Mouse (Mus musculus) limb, embryonic 11.5 days (tissue): ENCODE data around the gene Fars2. TPM values are rescaled to one million over a fixed set of nuclear protein-coding genes. Genes with fewer than 3 reads are reported as not detected.

Experiments used
- ATAC-seq: fragments of 200-750 bp; cut with Nextera tagmentation; 2 replicates; pipeline ENCODE4 v1.8.0; 2017; ENCODE audit warnings: low read depth; ENCODE audit not compliant: insufficient number of reproducible peaks, low FRiP score, low TSS enrichment
- DNase-seq: peaks from one replicate; pipeline ENCODE4 v3.0.0-alpha.2; 2015; ENCODE audit warnings: low spot score
- H3K27ac ChIP-seq: fragments of 300-500 bp; sonication (generic); replicated peaks from 2 replicates; pipeline ENCODE4 v1.5.1; 2014; ENCODE audit warnings: low read depth, mild to moderate bottlenecking, low read length
- H3K27me3 ChIP-seq: fragments of 300-500 bp; sonication (generic); 2 replicates; pipeline ENCODE4 v1.6.1; 2014; ENCODE audit warnings: mild to moderate bottlenecking, low read length, mixed read lengths; ENCODE audit not compliant: control insufficient read depth, insufficient read depth
- H3K36me3 ChIP-seq: fragments of 300-500 bp; sonication (generic); 2 replicates; pipeline ENCODE4 v1.6.1; 2014; ENCODE audit warnings: mild to moderate bottlenecking, low read length, moderate library complexity, mixed read lengths; ENCODE audit not compliant: control insufficient read depth, insufficient read depth
- H3K4me1 ChIP-seq: fragments of 300-500 bp; sonication (generic); 2 replicates; pipeline ENCODE4 v1.6.1; 2014; ENCODE audit warnings: low read length, mixed read lengths; ENCODE audit not compliant: control insufficient read depth, insufficient read depth
- H3K4me2 ChIP-seq: fragments of 300-500 bp; sonication (generic); 2 replicates; pipeline ENCODE4 v1.6.1; 2014; ENCODE audit warnings: low read depth, mild to moderate bottlenecking, moderate library complexity; ENCODE audit not compliant: severe bottlenecking
- H3K4me3 ChIP-seq: fragments of 300-500 bp; sonication (generic); 2 replicates; pipeline ENCODE4 v1.5.1; 2014; ENCODE audit warnings: low read depth, low read length
- H3K9ac ChIP-seq: fragments of 300-500 bp; sonication (generic); 2 replicates; pipeline ENCODE4 v1.6.1; 2014; ENCODE audit warnings: mild to moderate bottlenecking, low read length
- H3K9me3 ChIP-seq: fragments of 300-500 bp; sonication (generic); 2 replicates; pipeline ENCODE4 v1.6.1; 2016; ENCODE audit warnings: low read length; ENCODE audit not compliant: control insufficient read depth
- WGBS: fragments of 180-500 bp; shearing (Covaris S2); extraction: QIAGEN DNeasy Blood & Tissue Kit; methylation state at CpG from one replicate; pipeline ENCODE4 v1.1.7; 2014; 5-methylcytosine and 5-hydroxymethylcytosine counted together
- polyA plus RNA-seq: library from polyadenylated mRNA; unstranded; fragments of >200 nt; fragmentation: Nextera tagmentation; extraction: Ambion mirVana; gene quantifications from 2 replicates; pipeline ENCODE4 v1.2.1, GENCODE M21; 2014

The Fars2 gene
- polyA plus RNA-seq, 1 experiment from 2014 or later = 25.9 TPM

DNA sequence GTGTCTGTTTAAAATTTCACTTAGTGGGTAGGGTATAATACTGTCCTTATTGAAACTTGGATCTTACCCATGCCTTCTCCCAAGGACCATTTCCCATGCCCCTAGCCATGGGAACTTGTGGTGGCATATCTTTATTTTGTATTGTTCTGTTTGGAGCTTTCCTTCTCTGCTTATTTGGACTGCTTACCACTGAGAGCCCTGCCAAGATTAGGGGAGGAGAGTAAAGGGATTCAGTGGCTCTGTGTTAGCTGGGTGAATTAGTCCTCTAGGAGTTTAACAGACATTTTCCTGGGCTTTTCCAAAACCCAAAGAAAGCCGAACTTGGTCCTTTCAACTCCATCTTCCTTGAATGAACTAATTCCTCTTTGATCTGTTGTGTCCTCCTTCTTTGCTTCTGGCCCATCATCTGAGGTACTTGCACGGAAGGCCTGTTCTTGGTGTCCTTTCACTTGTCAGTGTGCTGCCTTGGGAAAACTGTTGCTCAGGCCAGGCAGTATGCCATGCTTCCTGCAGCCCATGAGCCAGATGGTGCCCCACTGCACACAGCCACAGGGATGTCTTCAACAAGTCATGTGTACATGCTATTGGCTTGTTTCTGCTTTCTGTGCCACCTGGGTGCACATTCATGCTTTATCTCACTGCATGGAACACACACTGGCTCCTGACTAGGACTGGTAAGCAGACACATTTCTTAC lies 12.3 kb downstream of the Fars2 start:
- H3K27ac ChIP-seq = no peak overlapping the region
- no peak for ATAC-seq
- DNase-seq = no peak
- WGBS = 90% methylated on average over 2 of the region's 2 CpGs
- no peak overlapping the region for H3K4me3 ChIP-seq
- no peak overlapping the region for H3K9ac ChIP-seq
- H3K4me1 ChIP-seq = no peaks in the 10 kb centered on the region
- no peaks in the 10 kb centered on the region for H3K9me3 ChIP-seq
- H3K36me3 ChIP-seq = no peaks in the 10 kb centered on the region
- H3K4me2 ChIP-seq = no peak overlapping the region
- H3K27me3 ChIP-seq = no peaks in the 10 kb centered on the region

DNA sequence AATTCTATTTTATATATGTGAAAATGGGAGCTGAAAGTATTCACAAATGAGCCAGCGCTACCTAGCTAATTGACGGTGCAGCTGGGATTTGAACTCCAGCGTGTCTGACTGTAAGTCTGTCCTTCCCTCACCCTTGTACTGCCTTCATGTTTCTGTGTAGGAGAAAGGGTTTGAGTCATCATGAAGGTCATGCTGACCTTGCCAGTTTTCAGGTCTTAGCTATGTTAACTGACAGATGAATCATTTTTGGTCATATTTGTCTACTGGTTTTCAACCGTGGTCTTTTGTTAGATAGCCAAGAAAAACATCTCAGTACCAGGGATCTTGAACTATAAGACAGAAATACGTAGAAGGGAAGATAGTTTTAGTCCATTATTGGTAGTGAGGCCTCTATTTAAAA lies 14.2 kb downstream of the Fars2 start:
- Histone ChIP-seq H3K9me3 (no peaks in the 10 kb centered on the region), H3K36me3 (no peaks in the 10 kb centered on the region), H3K4me3 (no peak overlapping the region), H3K4me1 (no peaks in the 10 kb centered on the region), H3K4me2 (no peak overlapping the region), H3K27me3 (no peaks in the 10 kb centered on the region), H3K27ac (no peak overlapping the region), H3K9ac (no peak overlapping the region)
- ATAC-seq = no peak
- 95% methylated on average over 5 of the region's 5 CpGs for WGBS
- DNase-seq = no peak

DNA sequence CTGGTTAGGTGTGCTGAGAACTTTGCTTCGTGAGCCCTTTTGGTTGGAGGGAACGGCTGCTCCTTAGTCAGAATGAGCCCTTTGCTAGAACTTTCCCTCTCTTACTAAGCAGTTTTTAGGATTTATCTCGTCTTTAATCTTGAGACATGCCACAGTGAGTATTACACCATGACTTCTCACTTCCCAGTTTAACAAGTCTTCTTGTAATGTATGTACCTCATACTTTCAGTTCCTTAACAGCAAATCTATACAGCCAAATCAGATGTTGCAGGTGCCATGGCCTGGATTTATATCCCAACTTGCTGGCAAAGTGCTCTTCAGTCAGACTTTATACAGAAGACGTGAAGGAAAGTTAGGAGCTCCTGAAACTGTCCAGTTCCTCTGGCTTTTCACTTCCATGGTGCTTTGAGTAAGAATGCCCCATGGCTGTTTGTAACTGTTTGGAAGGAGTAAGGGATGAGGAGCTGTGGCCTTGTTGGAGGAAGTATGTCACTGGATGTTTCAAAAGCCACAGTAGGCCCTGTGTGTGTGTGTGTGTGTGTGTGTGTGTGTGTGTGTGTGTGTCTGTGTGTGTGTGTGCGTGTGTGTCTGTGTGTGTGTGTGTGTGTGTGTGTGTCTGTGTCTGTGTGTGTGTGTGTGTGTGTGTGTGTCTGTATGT lies 14.9 kb downstream of the Fars2 start:
- DNase-seq = no peak
- H3K27ac ChIP-seq = no peak overlapping the region
- 92% methylated on average over 4 of the region's 5 CpGs for WGBS
- no peak overlapping the region for H3K4me3 ChIP-seq
- no peaks in the 10 kb centered on the region for H3K9me3 ChIP-seq
- no peaks in the 10 kb centered on the region for H3K4me1 ChIP-seq
- H3K4me2 ChIP-seq = no peak overlapping the region
- no peak for ATAC-seq
- H3K27me3 ChIP-seq = no peaks in the 10 kb centered on the region
- H3K9ac ChIP-seq = no peak overlapping the region
- no peaks in the 10 kb centered on the region for H3K36me3 ChIP-seq

DNA sequence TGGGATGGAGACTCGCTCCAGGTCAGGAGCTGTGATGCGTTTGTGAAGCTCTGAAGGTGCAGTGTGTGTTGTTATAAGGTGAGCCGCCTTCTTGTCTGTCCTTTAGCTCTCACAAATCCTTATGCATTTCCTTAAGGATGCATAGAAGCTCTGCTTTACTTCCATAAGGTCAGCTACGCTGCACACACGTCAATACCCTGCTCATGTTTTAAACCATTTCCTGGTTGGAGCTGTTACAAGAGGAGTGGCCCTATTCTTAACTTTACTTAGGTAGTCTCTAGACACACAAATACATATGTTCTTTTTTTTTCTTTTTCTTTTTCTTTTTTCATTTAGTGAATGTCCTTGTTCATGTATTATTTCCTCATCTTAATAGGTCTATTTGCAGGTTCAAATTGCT lies 22.5 kb downstream of the Fars2 start:
- H3K4me3 ChIP-seq = no peak overlapping the region
- no peak overlapping the region for H3K9ac ChIP-seq
- H3K27ac ChIP-seq = no peak overlapping the region
- DNase-seq (no peak), ATAC-seq (no peak)
- no peaks in the 10 kb centered on the region for H3K9me3 ChIP-seq
- H3K36me3 ChIP-seq = no peaks in the 10 kb centered on the region
- 81% methylated on average over 5 of the region's 5 CpGs for WGBS
- H3K27me3 ChIP-seq = no peaks in the 10 kb centered on the region
- no peak overlapping the region for H3K4me2 ChIP-seq
- no peaks in the 10 kb centered on the region for H3K4me1 ChIP-seq

DNA sequence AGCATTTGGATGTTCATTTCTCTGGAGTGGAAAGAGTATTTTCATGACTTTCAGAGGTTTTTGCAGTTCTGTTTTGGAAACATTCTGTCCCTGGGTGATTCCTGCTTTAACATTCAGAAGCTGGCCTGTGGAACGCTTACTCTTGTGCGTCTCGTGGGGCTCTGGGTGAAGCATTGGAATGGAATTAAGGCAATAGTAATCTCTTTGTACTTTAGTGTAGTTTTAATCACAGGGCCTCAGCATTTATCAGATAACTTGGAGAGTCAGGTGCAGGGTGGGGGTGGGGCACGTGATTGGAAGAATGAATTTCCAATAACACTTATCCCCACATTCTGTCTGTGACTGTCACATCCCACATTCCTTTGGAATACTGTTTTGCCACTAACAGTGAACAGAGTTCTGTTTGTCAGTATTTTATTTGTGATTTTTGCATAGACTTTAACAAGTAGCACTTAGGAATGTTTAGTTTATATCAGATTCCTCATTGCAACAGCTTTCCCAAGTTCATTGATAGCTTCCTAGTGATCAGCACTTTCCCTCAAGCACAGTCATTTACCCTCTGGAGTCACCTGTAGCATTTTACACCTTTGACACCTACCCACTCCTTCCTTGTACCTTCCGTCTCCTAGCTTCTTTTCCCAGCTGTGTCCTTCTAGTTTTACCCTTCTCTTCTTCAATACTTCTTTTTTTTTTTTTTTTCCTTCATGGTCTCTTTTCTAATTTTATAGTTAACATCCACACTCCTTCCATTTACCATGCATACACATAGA lies 23.2 kb downstream of the Fars2 start:
- H3K4me1 ChIP-seq = no peaks in the 10 kb centered on the region
- 91% methylated on average over 5 of the region's 5 CpGs for WGBS
- H3K27me3 ChIP-seq = no peaks in the 10 kb centered on the region
- H3K4me3 ChIP-seq = no peak overlapping the region
- no peak overlapping the region for H3K27ac ChIP-seq
- H3K9me3 ChIP-seq = no peaks in the 10 kb centered on the region
- no peak overlapping the region for H3K4me2 ChIP-seq
- no peak for ATAC-seq
- H3K9ac ChIP-seq = no peak overlapping the region
- no peak for DNase-seq
- no peaks in the 10 kb centered on the region for H3K36me3 ChIP-seq

DNA sequence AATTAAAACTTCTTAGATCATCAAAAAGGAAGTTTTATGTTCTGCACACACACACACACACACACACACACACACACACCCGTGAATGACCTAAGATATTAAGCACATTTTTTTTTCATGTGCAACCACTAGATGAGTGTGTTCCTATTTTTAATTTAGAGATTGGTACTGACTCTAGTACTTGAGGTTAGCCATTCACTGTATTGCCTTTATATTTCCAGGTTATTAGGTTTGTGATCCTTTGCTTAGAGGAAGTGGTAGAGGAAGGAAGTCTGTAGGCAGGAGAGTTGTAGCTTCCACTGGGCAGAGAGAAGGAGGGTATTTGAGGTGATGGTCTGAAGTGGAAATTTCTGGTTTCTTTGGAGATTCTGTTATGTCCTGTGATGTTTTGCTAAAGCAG lies 28.4 kb downstream of the Fars2 start:
- no peaks in the 10 kb centered on the region for H3K4me1 ChIP-seq
- DNase-seq (no peak), ATAC-seq (no peak)
- H3K9ac ChIP-seq = no peak overlapping the region
- H3K27ac ChIP-seq = no peak overlapping the region
- no peaks in the 10 kb centered on the region for H3K27me3 ChIP-seq
- no peaks in the 10 kb centered on the region for H3K9me3 ChIP-seq
- WGBS = 73% methylated on average over 1 of the region's 1 CpGs
- no peak overlapping the region for H3K4me2 ChIP-seq
- no peak overlapping the region for H3K4me3 ChIP-seq
- no peaks in the 10 kb centered on the region for H3K36me3 ChIP-seq

DNA sequence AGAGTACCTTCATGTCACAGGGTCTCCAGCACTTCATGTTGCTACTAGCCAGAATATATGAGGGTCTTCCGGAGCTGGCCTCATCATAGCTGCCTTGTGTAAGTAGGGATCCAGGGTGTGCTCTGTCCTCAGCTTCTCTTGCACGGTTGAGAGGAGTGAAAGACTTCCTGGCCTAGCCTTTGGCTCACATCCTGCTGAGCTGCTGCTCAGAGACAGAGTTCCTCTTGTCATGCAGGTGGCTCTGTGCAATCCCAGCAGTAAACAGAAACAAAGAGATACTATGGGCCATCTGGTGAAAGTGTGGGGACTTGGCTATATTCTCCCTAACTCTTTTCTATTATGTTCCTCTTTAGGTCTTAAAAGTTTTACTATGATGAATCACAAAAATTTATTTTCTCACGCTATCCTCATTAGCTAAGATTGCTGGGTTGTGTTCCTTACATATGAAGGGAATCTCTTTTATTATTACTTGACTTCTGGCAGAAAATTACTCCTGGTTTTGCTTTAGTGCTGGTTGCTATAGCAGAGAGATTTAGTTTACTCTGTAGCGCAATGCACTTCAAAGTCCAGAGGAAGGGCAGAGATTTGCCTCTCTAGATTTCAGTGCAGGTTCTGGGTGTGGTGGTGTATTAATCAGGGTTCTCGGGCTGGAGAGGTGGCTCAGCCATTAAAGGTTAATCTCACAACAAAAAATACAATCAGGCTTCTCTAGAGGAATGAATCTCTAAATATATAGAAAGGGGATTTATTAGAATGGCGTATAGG lies 32.1 kb downstream of the Fars2 start:
- H3K9ac ChIP-seq = no peak overlapping the region
- H3K27me3 ChIP-seq = no peaks in the 10 kb centered on the region
- H3K4me3 ChIP-seq = no peak overlapping the region
- ATAC-seq (no peak), DNase-seq (no peak)
- H3K4me2 ChIP-seq = no peak overlapping the region
- WGBS = 63% methylated on average over 6 of the region's 6 CpGs
- no peak overlapping the region for H3K27ac ChIP-seq
- no peaks in the 10 kb centered on the region for H3K36me3 ChIP-seq
- no peaks in the 10 kb centered on the region for H3K4me1 ChIP-seq
- no peaks in the 10 kb centered on the region for H3K9me3 ChIP-seq

DNA sequence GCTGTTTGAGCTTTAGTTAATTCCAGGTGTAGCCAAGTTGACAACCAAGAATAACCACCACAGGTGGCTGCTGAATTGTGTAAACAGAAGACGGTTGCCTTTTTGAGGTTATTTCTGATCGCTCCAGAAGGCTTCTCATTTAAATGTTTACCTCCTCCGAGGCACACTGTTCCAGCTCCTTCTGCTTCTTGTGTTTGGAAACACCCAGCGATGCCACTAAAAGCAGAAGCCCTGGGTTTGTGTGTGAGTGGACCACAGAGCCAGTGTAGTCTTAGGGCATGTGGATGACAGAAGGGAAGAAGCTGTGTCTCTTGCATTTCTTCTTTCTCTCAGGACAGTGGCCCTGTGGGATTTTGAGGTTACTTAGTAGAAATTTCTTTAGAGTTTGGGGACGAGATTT lies 33.1 kb downstream of the Fars2 start:
- no peaks in the 10 kb centered on the region for H3K27me3 ChIP-seq
- H3K27ac ChIP-seq = no peak overlapping the region
- ATAC-seq (no peak), DNase-seq (no peak)
- no peak overlapping the region for H3K4me3 ChIP-seq
- no peak overlapping the region for H3K4me2 ChIP-seq
- no peak overlapping the region for H3K9ac ChIP-seq
- H3K4me1 ChIP-seq = no peaks in the 10 kb centered on the region
- H3K36me3 ChIP-seq = no peaks in the 10 kb centered on the region
- no peaks in the 10 kb centered on the region for H3K9me3 ChIP-seq
- WGBS = 64% methylated on average over 5 of the region's 5 CpGs
